Mouse (Mus musculus): ENCODE data around the gene Cdhr3. TPM values are rescaled to one million over a fixed set of nuclear protein-coding genes. Genes with fewer than 3 reads are reported as not detected.

Gene Cdhr3
- total and polyA plus RNA-seq, 2 experiments from 2014 or later = 1.2 TPM; not detected in 1

GRCm38 (mm10) chr12:33101627-33102026 is 9.0 kb upstream of the Cdhr3 start:
- H3K4me3 ChIP-seq (ENCODE audit: low read depth, low read length) = no peak overlapping the region
- no peak overlapping the region for H3K4me2 ChIP-seq (ENCODE audit: low read depth, low read length)
- no peaks in the 10 kb centered on the region for H3K27me3 ChIP-seq (ENCODE audit: control insufficient read depth, insufficient read depth, low read length)
- WGBS = 79% methylated on average over 8 of the region's 8 CpGs
- H3K9me3 ChIP-seq (replicated peaks; ENCODE audit: control insufficient read depth, low read length) = no peaks in the 10 kb centered on the region
- ATAC-seq (ENCODE audit: insufficient read depth, low read depth) (no peak), DNase-seq (ENCODE audit: low spot score) (no peak)
- no peaks in the 10 kb centered on the region for H3K36me3 ChIP-seq (replicated peaks; ENCODE audit: control insufficient read depth, insufficient read depth, low read length)
- H3K9ac ChIP-seq (replicated peaks; ENCODE audit: low read depth, low read length) = no peak overlapping the region
- H3K4me1 ChIP-seq (ENCODE audit: control insufficient read depth, insufficient read depth) = no peaks in the 10 kb centered on the region
- no peak for TF ChIP-seq EP300 (IDR thresholded peaks at IDR 0.05; ENCODE audit: low read depth)
- H3K27ac ChIP-seq (ENCODE audit: low read depth) = no peak overlapping the region

DNA sequence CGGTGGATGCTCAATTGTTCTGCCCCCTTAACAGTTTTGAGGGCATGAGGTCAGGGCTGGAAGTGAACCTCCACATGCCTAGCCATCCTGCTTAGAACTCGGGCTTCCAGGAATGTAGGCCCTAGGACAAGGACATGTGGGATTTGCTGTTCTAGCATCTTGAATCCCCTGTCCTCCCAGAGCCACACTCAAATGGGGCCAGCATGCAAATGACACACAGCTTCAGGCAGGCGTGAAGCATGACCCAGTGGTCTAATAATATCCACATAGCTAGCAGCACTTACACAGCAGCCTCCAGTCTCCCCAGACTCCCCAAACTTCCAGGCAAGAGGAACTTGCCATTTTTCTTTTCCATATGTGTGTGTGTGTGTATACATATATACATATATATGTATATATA is 3.3 kb upstream of the Cdhr3 start:
- no peaks in the 10 kb centered on the region for H3K36me3 ChIP-seq (replicated peaks; ENCODE audit: control insufficient read depth, insufficient read depth, low read length)
- H3K9ac ChIP-seq (replicated peaks; ENCODE audit: low read depth, low read length) = no peak overlapping the region
- H3K4me2 ChIP-seq (ENCODE audit: low read depth, low read length) = no peak overlapping the region
- no peaks in the 10 kb centered on the region for H3K4me1 ChIP-seq (ENCODE audit: control insufficient read depth, insufficient read depth)
- no peaks in the 10 kb centered on the region for H3K27me3 ChIP-seq (ENCODE audit: control insufficient read depth, insufficient read depth, low read length)
- H3K9me3 ChIP-seq (replicated peaks; ENCODE audit: control insufficient read depth, low read length) = no peaks in the 10 kb centered on the region
- TF ChIP-seq EP300 (IDR thresholded peaks at IDR 0.05; ENCODE audit: low read depth) = no peak
- TF ChIP-seq CTCF (IDR thresholded peaks at IDR 0.05; ENCODE audit: low read depth) = no peak
- 45% methylated on average over 3 of the region's 3 CpGs for WGBS
- H3K4me3 ChIP-seq (ENCODE audit: low read depth, low read length) = no peak overlapping the region
- ATAC-seq (ENCODE audit: insufficient read depth, low read depth) (no peak; the same call in 1 of the 2 replicates), DNase-seq (ENCODE audit: low spot score) (no peak)
- no peak overlapping the region for H3K27ac ChIP-seq (ENCODE audit: low read depth)

DNA sequence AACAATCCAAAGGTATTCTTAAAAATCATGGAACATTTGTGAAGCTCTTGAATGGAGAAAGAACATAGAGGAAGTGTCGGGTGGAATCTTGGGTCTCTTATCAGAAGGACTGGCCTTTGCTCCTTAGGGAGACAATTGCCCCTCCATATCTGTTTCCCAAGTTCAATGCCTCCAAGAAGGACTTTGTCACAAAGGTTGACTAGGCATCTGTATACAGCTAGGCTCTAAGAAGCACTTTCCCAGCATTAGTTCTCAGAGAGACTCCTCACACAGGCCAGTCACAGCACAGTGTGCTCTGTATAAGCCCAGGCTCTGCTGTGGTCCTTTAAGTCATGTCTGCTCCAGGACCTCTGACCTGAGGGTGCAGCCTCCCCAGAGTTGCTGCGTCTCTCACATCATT is 479 bp downstream of the Cdhr3 start:
- Histone ChIP-seq H3K27me3 (ENCODE audit: control insufficient read depth, insufficient read depth, low read length) (no peaks in the 10 kb centered on the region), H3K4me1 (ENCODE audit: control insufficient read depth, insufficient read depth) (no peaks in the 10 kb centered on the region), H3K9me3 (replicated peaks; ENCODE audit: control insufficient read depth, low read length) (no peaks in the 10 kb centered on the region), H3K4me3 (ENCODE audit: low read depth, low read length) (no peak overlapping the region), H3K4me2 (ENCODE audit: low read depth, low read length) (no peak overlapping the region), H3K27ac (ENCODE audit: low read depth) (no peak overlapping the region), H3K9ac (replicated peaks; ENCODE audit: low read depth, low read length) (no peak overlapping the region), H3K36me3 (replicated peaks; ENCODE audit: control insufficient read depth, insufficient read depth, low read length) (no peaks in the 10 kb centered on the region)
- 60% methylated on average over 2 of the region's 2 CpGs for WGBS
- ATAC-seq (ENCODE audit: insufficient read depth, low read depth) (no peak), DNase-seq (ENCODE audit: low spot score) (no peak)
- TF ChIP-seq EP300 (IDR thresholded peaks at IDR 0.05; ENCODE audit: low read depth) (no peak), CTCF (IDR thresholded peaks at IDR 0.05; ENCODE audit: low read depth) (no peak)

- Histone ChIP-seq H3K4me3 (ENCODE audit: low read depth, low read length) (no peak overlapping the region), H3K27me3 (ENCODE audit: control insufficient read depth, insufficient read depth, low read length) (0 out of 2 replicates have a peak, but pooled peaks cover 3% of the 10 kb centered on the region), H3K36me3 (replicated peaks; ENCODE audit: control insufficient read depth, insufficient read depth, low read length) (no peaks in the 10 kb centered on the region), H3K9ac (replicated peaks; ENCODE audit: low read depth, low read length) (no peak overlapping the region), H3K4me1 (ENCODE audit: control insufficient read depth, insufficient read depth) (no peaks in the 10 kb centered on the region; the same call in 1 of the 2 replicates), H3K9me3 (replicated peaks; ENCODE audit: control insufficient read depth, low read length) (no peaks in the 10 kb centered on the region), H3K4me2 (ENCODE audit: low read depth, low read length) (no peak overlapping the region), H3K27ac (ENCODE audit: low read depth) (no peak overlapping the region)
- 61% methylated on average over 5 of the region's 5 CpGs for WGBS
- TF ChIP-seq CTCF (IDR thresholded peaks at IDR 0.05; ENCODE audit: low read depth) (no peak), EP300 (IDR thresholded peaks at IDR 0.05; ENCODE audit: low read depth) (no peak)
- no peak for DNase-seq (ENCODE audit: low spot score)
- ATAC-seq (ENCODE audit: insufficient read depth, low read depth) = no peak
Measured at GRCm38 (mm10) chr12:33086151-33086550, 6.5 kb downstream of the Cdhr3 start.

GRCm38 (mm10) chr12:33084683-33085082 is 8.0 kb downstream of the Cdhr3 start:
- Histone ChIP-seq H3K36me3 (replicated peaks; ENCODE audit: control insufficient read depth, insufficient read depth, low read length) (no peaks in the 10 kb centered on the region), H3K27me3 (ENCODE audit: control insufficient read depth, insufficient read depth, low read length) (0 out of 2 replicates have a peak, but pooled peaks cover 6% of the 10 kb centered on the region), H3K4me3 (ENCODE audit: low read depth, low read length) (no peak overlapping the region), H3K4me1 (ENCODE audit: control insufficient read depth, insufficient read depth) (no peaks in the 10 kb centered on the region; the same call in 1 of the 2 replicates), H3K4me2 (ENCODE audit: low read depth, low read length) (no peak overlapping the region), H3K9ac (replicated peaks; ENCODE audit: low read depth, low read length) (no peak overlapping the region), H3K9me3 (replicated peaks; ENCODE audit: control insufficient read depth, low read length) (no peaks in the 10 kb centered on the region), H3K27ac (ENCODE audit: low read depth) (no peak overlapping the region)
- DNase-seq (ENCODE audit: low spot score) (peak; percentile 29), ATAC-seq (ENCODE audit: insufficient read depth, low read depth) (no peak)
- TF ChIP-seq CTCF (IDR thresholded peaks at IDR 0.05; ENCODE audit: low read depth) = no peak
- TF ChIP-seq EP300 (IDR thresholded peaks at IDR 0.05; ENCODE audit: low read depth) = no peak
- 18% methylated on average over 2 of the region's 2 CpGs for WGBS

DNA sequence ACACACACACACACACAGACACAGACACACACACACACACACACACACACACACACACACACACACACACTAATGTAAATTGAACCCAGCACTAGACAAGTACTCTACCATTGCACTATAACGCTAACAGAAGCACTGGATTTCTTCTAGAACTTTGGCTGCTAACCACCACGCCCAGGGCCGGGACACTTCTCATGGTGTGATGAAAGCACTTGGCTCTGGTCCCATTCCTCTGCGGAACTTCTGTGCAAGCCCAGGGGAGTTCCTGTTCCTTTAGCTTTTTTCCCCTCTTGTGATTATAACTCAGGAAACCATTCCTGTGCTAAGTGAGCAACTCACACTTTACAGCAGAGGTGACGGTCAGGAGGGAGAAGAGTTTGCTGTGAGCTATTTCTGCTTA is 9.3 kb downstream of the Cdhr3 start:
- no peak for ATAC-seq (ENCODE audit: insufficient read depth, low read depth)
- no peak overlapping the region for H3K4me2 ChIP-seq (ENCODE audit: low read depth, low read length)
- no peaks in the 10 kb centered on the region; the same call in 1 of the 2 replicates for H3K4me1 ChIP-seq (ENCODE audit: control insufficient read depth, insufficient read depth)
- WGBS = 4% methylated on average over 5 of the region's 5 CpGs
- H3K9me3 ChIP-seq (replicated peaks; ENCODE audit: control insufficient read depth, low read length) = no peaks in the 10 kb centered on the region
- TF ChIP-seq CTCF (IDR thresholded peaks at IDR 0.05; ENCODE audit: low read depth) = no peak
- TF ChIP-seq EP300 (IDR thresholded peaks at IDR 0.05; ENCODE audit: low read depth) = no peak
- peak; percentile 70 for DNase-seq (ENCODE audit: low spot score)
- no peak overlapping the region for H3K4me3 ChIP-seq (ENCODE audit: low read depth, low read length)
- H3K9ac ChIP-seq (replicated peaks; ENCODE audit: low read depth, low read length) = no peak overlapping the region
- no peaks in the 10 kb centered on the region for H3K36me3 ChIP-seq (replicated peaks; ENCODE audit: control insufficient read depth, insufficient read depth, low read length)
- 0 out of 2 replicates have a peak, but pooled peaks cover 6% of the 10 kb centered on the region for H3K27me3 ChIP-seq (ENCODE audit: control insufficient read depth, insufficient read depth, low read length)
- no peak overlapping the region for H3K27ac ChIP-seq (ENCODE audit: low read depth)
